Mouse (Mus musculus) heart, postnatal 0 days (tissue): ENCODE data around the gene Tpcn2. TPM values are rescaled to one million over a fixed set of nuclear protein-coding genes. Genes with fewer than 3 reads are reported as not detected.

Experiments used
- ATAC-seq: fragments of 200-750 bp; cut with Nextera tagmentation; 2 replicates; pipeline ENCODE4 v1.8.0; 2017; ENCODE audit warnings: low read depth, moderate number of reproducible peaks, moderate library complexity; ENCODE audit not compliant: insufficient read depth
- DNase-seq: peaks from one replicate; pipeline ENCODE4 v3.0.0-alpha.2; 2016; ENCODE audit warnings: low spot score
- H3K27ac ChIP-seq: fragments of 300-500 bp; sonication (generic); 2 replicates; pipeline ENCODE4 v1.5.1; 2014; ENCODE audit warnings: low read depth, mild to moderate bottlenecking
- H3K27me3 ChIP-seq: fragments of 300-500 bp; sonication (generic); 2 replicates; pipeline ENCODE4 v1.6.1; 2014; ENCODE audit warnings: low read length, mixed read lengths; ENCODE audit not compliant: control insufficient read depth, insufficient read depth
- H3K36me3 ChIP-seq: fragments of 300-500 bp; sonication (generic); replicated peaks from 2 replicates; pipeline ENCODE4 v1.6.1; 2014; ENCODE audit warnings: low read length, mixed read lengths; ENCODE audit not compliant: control insufficient read depth, insufficient read depth
- H3K4me1 ChIP-seq: fragments of 300-500 bp; sonication (generic); 2 replicates; pipeline ENCODE4 v1.6.1; 2014; ENCODE audit warnings: antibody characterized with exemption; ENCODE audit not compliant: control insufficient read depth, insufficient read depth
- H3K4me2 ChIP-seq: fragments of 300-500 bp; sonication (generic); 2 replicates; pipeline ENCODE4 v1.6.1; 2014; ENCODE audit warnings: low read depth, mild to moderate bottlenecking, low read length, moderate library complexity
- H3K4me3 ChIP-seq: fragments of 300-500 bp; sonication (generic); 2 replicates; pipeline ENCODE4 v1.5.1; 2014; ENCODE audit warnings: low read depth, low read length
- H3K9ac ChIP-seq: fragments of 300-500 bp; sonication (generic); replicated peaks from 2 replicates; pipeline ENCODE4 v1.6.1; 2014; ENCODE audit warnings: low read depth, low read length, mixed read lengths
- H3K9me3 ChIP-seq: fragments of 300-500 bp; sonication (generic); replicated peaks from 2 replicates; pipeline ENCODE4 v1.6.1; 2016; ENCODE audit warnings: low read length; ENCODE audit not compliant: control insufficient read depth
- CTCF ChIP-seq: IDR thresholded peaks from 2 replicates; pipeline ENCODE4 v1.5.1; 2016; ENCODE audit warnings: antibody characterized with exemption, control low read depth, low read depth
- EP300 ChIP-seq: IDR thresholded peaks from 2 replicates; pipeline ENCODE4 v1.6.1; 2016; ENCODE audit warnings: antibody characterized with exemption, low read depth
- WGBS: fragments of 180-500 bp; shearing (Covaris S2); extraction: QIAGEN DNeasy Blood & Tissue Kit; methylation state at CpG from one replicate; pipeline ENCODE4 v1.1.7; 2014; 5-methylcytosine and 5-hydroxymethylcytosine counted together
- polyA plus RNA-seq: library from polyadenylated mRNA; unstranded; fragments of >200 nt; fragmentation: Nextera tagmentation; extraction: Ambion mirVana; gene quantifications from 2 replicates; pipeline ENCODE4 v1.2.1, GENCODE M21; 2015
- total RNA-seq: library from RNA; depleted of rRNA; stranded (reverse); fragments of >200 nt; gene quantifications from 2 replicates; pipeline ENCODE4 v1.2.3, GENCODE M21; 2014; ENCODE audit warnings: low replicate concordance

Tpcn2 gene
- total and polyA plus RNA-seq, 2 experiments from 2014 or later: 2.7 to 6.1 TPM

DNA sequence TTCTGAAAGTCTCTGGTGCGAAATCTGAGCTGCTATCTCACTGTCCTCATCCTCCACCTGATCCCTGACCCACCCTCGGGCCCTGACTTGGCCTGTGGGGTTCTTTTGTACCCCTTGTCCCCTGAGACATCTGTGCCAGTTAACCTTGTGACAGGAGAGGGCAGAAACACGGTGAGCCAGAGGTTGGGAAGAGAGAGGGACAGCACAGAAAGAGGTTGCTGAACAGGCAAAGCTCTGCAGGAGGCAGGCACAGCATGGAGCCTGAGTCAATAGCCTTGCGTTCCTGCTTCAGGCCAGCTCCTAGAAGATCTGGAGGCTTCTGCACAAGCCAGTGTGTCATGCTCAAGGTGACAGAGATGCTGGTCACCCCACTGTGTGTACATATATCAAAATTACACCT is 39.8 kb upstream of the Tpcn2 start:
- Histone ChIP-seq H3K4me1 (no peaks in the 10 kb centered on the region), H3K9ac (no peak overlapping the region), H3K27me3 (no peaks in the 10 kb centered on the region), H3K27ac (no peak overlapping the region), H3K4me3 (no peak overlapping the region), H3K9me3 (no peaks in the 10 kb centered on the region), H3K36me3 (no peaks in the 10 kb centered on the region), H3K4me2 (no peak overlapping the region)
- no peak for DNase-seq
- no peak for TF ChIP-seq CTCF
- TF ChIP-seq EP300: no peak
- WGBS: 36% methylated on average over 4 of the region's 4 CpGs
- no peak for ATAC-seq

DNA sequence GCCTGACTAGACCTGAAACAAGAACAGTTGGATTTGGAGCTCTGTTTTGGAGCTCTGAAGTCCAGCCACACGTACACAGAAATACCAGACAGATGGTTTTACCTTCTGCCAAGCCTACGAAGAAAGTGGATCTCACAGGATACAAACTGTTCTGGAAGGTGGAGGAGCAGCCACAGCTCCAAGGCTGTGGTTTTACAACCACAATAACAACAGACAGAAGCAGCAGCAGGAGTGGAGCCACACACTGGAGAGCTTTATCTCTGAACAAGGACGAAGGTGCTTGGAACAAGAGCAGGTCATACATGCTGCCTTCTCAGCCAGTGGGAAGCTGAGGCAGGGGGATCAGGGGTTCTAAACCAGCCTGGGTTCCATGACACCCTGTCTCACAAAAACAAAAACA is 35.7 kb upstream of the Tpcn2 start:
- WGBS: 48% methylated on average over 3 of the region's 3 CpGs
- H3K36me3 ChIP-seq: no peaks in the 10 kb centered on the region
- no peak overlapping the region for H3K4me3 ChIP-seq
- TF ChIP-seq EP300 (no peak), CTCF (no peak)
- no peaks in the 10 kb centered on the region for H3K9me3 ChIP-seq
- no peak for ATAC-seq
- no peak overlapping the region for H3K9ac ChIP-seq
- no peak overlapping the region for H3K4me2 ChIP-seq
- no peak for DNase-seq
- no peaks in the 10 kb centered on the region for H3K27me3 ChIP-seq
- no peak overlapping the region for H3K27ac ChIP-seq
- no peaks in the 10 kb centered on the region for H3K4me1 ChIP-seq

DNA sequence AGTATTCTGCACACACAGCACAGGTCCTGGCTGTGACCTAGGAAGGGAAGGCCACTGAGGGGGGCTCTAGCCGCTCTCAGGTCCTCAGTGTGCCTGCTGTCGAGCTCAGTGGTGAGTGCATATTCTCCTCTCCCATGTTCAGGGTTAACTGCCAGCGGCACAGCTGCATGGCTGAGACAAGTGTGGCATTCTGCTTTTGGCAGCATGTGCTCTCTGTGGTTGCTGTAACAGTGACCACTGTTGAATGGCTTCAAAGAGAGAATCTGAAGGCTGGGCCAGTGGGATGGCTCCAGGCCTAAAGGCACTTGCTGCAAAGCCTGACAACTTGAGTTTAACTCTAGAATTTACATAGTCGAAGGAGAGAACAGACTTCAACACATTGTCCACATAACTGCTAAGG is 33.7 kb upstream of the Tpcn2 start:
- Histone ChIP-seq H3K9ac (no peak overlapping the region), H3K4me2 (no peak overlapping the region), H3K27ac (no peak overlapping the region), H3K9me3 (no peaks in the 10 kb centered on the region), H3K4me1 (no peaks in the 10 kb centered on the region), H3K36me3 (no peaks in the 10 kb centered on the region), H3K27me3 (no peaks in the 10 kb centered on the region), H3K4me3 (no peak overlapping the region)
- 62% methylated on average over 4 of the region's 4 CpGs for WGBS
- DNase-seq (no peak), ATAC-seq (no peak)
- TF ChIP-seq EP300: no peak
- TF ChIP-seq CTCF: no peak

- Histone ChIP-seq H3K27me3 (no peaks in the 10 kb centered on the region), H3K9ac (no peak within 1 kb of the TSS), H3K9me3 (no peaks in the 10 kb centered on the region), H3K27ac (no peak within 1 kb of the TSS), H3K4me3 (no peak within 1 kb of the TSS), H3K4me2 (no peak within 1 kb of the TSS), H3K4me1 (no peaks in the 10 kb centered on the region), H3K36me3 (no peaks in the 10 kb centered on the region)
- DNase-seq (no peak), ATAC-seq (no peak)
- 87% methylated on average over 6 of the region's 6 CpGs for WGBS
- TF ChIP-seq EP300: no peak
- TF ChIP-seq CTCF: no peak
Measured at GRCm38 (mm10) chr7:145314785-145315411, 31.1 kb upstream of the Tpcn2 start, which contains the start of gene Mrgprd. Mrgprd (plus strand) TSS chr7:145314835.

- Histone ChIP-seq H3K4me2 (no peak overlapping the region), H3K9me3 (no peaks in the 10 kb centered on the region), H3K27ac (no peak overlapping the region), H3K4me3 (no peak overlapping the region), H3K36me3 (no peaks in the 10 kb centered on the region), H3K9ac (no peak overlapping the region), H3K27me3 (no peaks in the 10 kb centered on the region), H3K4me1 (no peaks in the 10 kb centered on the region)
- TF ChIP-seq CTCF: no peak
- TF ChIP-seq EP300: no peak
- DNase-seq: no peak
- ATAC-seq: no peak
- WGBS: 74% methylated on average over 3 of the region's 3 CpGs
Measured at GRCm38 (mm10) chr7:145312137-145312536, 28.3 kb upstream of the Tpcn2 start.

- Histone ChIP-seq H3K36me3 (no peaks in the 10 kb centered on the region), H3K9me3 (no peaks in the 10 kb centered on the region), H3K4me2 (no peak overlapping the region), H3K9ac (no peak overlapping the region), H3K27me3 (no peaks in the 10 kb centered on the region), H3K27ac (no peak overlapping the region), H3K4me1 (no peaks in the 10 kb centered on the region), H3K4me3 (no peak overlapping the region)
- TF ChIP-seq EP300: no peak
- TF ChIP-seq CTCF: no peak
- ATAC-seq: no peak
- DNase-seq: no peak
- 45% methylated on average over 5 of the region's 5 CpGs for WGBS
Measured at GRCm38 (mm10) chr7:145310526-145310925, 26.7 kb upstream of the Tpcn2 start.
